In genomic region chr3:130905101-130905500, GRCm38 (mm10) we compare ENCODE assay signal across 24 mouse cellular contexts.
A peak's percentile ranks its signal among the peaks of the same experiment; 100 is the strongest.
DNase-seq lines count a peak whose midpoint lies in the region; ATAC-seq and TF ChIP-seq lines count a peak whose summit lies in the region.
"Had no signal": no experiment of that assay in that cellular context is flagged by ENCODE, and none has a peak within 500 bp of the region (broad histone marks: within the 10 kb centered on the region; RNA-seq: fewer than 3 reads in every experiment).

No protein-coding gene starts in this region.

- dilution Hi-C loops in CH12.LX (cut with MboI; ENCODE audit: extremely low pct_ligation_motif_present, extremely low pct_unique_long_range_greater_than_20kb, low sequenced_read_pairs) = no loop called here

- no peak for TF ChIP-seq POLR2A in CH12.LX (IDR thresholded peaks at IDR 0.05; ENCODE audit: low read depth, low read length)

- no peak overlapping the region for H3K9ac ChIP-seq in heart, embryonic 15.5 days
- no peak overlapping the region for H3K9ac ChIP-seq in CH12.LX (ENCODE audit: insufficient read depth, low read depth)
- H3K9ac ChIP-seq: embryonic facial prominence, embryonic 12.5 days; hindbrain, embryonic 12.5 days; limb, embryonic 12.5 days; liver, embryonic 15.5 days; lung, embryonic 14.5 days; midbrain, embryonic 15.5 days; neural tube, embryonic 13.5 days had no signal

- H3K4me1 ChIP-seq in heart, embryonic 15.5 days (replicated peaks) = peaks cover 22% of the 10 kb centered on the region
- H3K4me1 ChIP-seq in CH12.LX (ENCODE audit: control insufficient read depth in 1 of 2, insufficient read depth in 2 of 2) = peaks cover 5 to 7% of the 10 kb centered on the region in 2 experiments
- H3K4me1 ChIP-seq: liver, embryonic 15.5 days; midbrain, embryonic 15.5 days; neural tube, embryonic 13.5 days had no signal

- H3K27me3 ChIP-seq in heart, embryonic 15.5 days = no peaks in the 10 kb centered on the region
- H3K27me3 ChIP-seq in CH12.LX (replicated peaks) = no peaks in the 10 kb centered on the region
- H3K27me3 ChIP-seq: embryonic facial prominence, embryonic 12.5 days; hindbrain, embryonic 12.5 days; liver, embryonic 15.5 days; midbrain, embryonic 15.5 days; neural tube, embryonic 13.5 days had no signal

- no peak for TF ChIP-seq CTCF in CH12.LX (conservative IDR thresholded peaks at IDR 0.05 in 1 of 2, IDR thresholded peaks at IDR 0.05 in 1 of 2; ENCODE audit: low read depth in 2 of 2, low read length in 2 of 2)

- intact Hi-C loops in left cerebral cortex, postnatal 14 days (cut with DNase I) = no loop called here

- no peak overlapping the region for H3K4me3 ChIP-seq in heart, embryonic 15.5 days
- H3K4me3 ChIP-seq in CH12.LX (replicated peaks in 1 of 3; ENCODE audit: low read depth in 2 of 3, low read length in 2 of 3, poor library complexity in 1 of 3) = no peak overlapping the region
- H3K4me3 ChIP-seq: embryonic facial prominence, embryonic 12.5 days; heart, embryonic 10.5 days; hindbrain, embryonic 12.5 days; limb, embryonic 12.5 days; liver, embryonic 15.5 days; midbrain, embryonic 10.5 days; midbrain, embryonic 15.5 days; neural tube, embryonic 13.5 days had no signal

- in situ Hi-C loops in CH12.LX (cut with MboI; ENCODE audit: low pct_ligation_motif_present, low pct_unique_long_range_greater_than_20kb, low sequenced_read_pairs) = no loop called here

- no peaks in the 10 kb centered on the region for H3K9me3 ChIP-seq in heart, embryonic 15.5 days (replicated peaks)
- H3K9me3 ChIP-seq in CH12.LX (replicated peaks; ENCODE audit: low read length) = no peaks in the 10 kb centered on the region
- H3K9me3 ChIP-seq: embryonic facial prominence, embryonic 12.5 days; heart, embryonic 10.5 days; hindbrain, embryonic 12.5 days; limb, embryonic 12.5 days; liver, embryonic 15.5 days; midbrain, embryonic 10.5 days; midbrain, embryonic 15.5 days; neural tube, embryonic 13.5 days had no signal

- no peak for DNase-seq in heart, adult 9 months (ENCODE audit: low spot score in 2 of 2)
- DNase-seq in CD4-positive helper T cell, adult 2 months (ENCODE audit: low read depth, low spot score) = peak; percentile 70
- no peak for DNase-seq in CH12.LX (ENCODE audit: extremely low read depth)
- no peak for DNase-seq in cerebellum, adult 9-11 months
- no peak for DNase-seq in left cerebral cortex, postnatal 14 days (ENCODE audit: low spot score in 2 of 2)
- no peak for DNase-seq in right cerebral cortex, postnatal 4 days
- DNase-seq: adrenal gland, adult 8-10 months; cerebellum, adult 8-10 months; embryo, embryonic 11 days; gastrocnemius, postnatal 25 days; kidney, adult 11 months; kidney, postnatal 14 days; lung, embryonic 14.5 days had no signal

- no peak; the same call in 1 of the 2 replicates for ATAC-seq in heart, embryonic 15.5 days (replicated peaks; ENCODE audit: insufficient number of reproducible peaks, insufficient read depth, low FRiP score, low read depth)
- ATAC-seq in inflammation-experienced regulatory T-cells, adult 6 months = peak; percentile 82
- ATAC-seq: forebrain, embryonic 14.5 days; midbrain, embryonic 15.5 days had no signal

- H3K4me2 ChIP-seq in heart, embryonic 15.5 days = 0 out of 2 replicates have a peak overlapping the region, but pooled peaks have one; percentile 6
- peak overlapping the region; percentile 25 for H3K4me2 ChIP-seq in CH12.LX (ENCODE audit: insufficient read depth, low read depth, poor library complexity, severe bottlenecking)
- H3K4me2 ChIP-seq: embryonic facial prominence, embryonic 12.5 days; hindbrain, embryonic 12.5 days; limb, embryonic 12.5 days; liver, embryonic 15.5 days; lung, embryonic 14.5 days; midbrain, embryonic 15.5 days; neural tube, embryonic 13.5 days had no signal

- TF ChIP-seq EP300 in CH12.LX (IDR thresholded peaks at IDR 0.05; ENCODE audit: low read length) = no peak

- 28% methylated on average over 7 of the region's 8 CpGs for WGBS in heart, embryonic 15.5 days

- H3K27ac ChIP-seq in heart, embryonic 15.5 days = no peak overlapping the region
- no peak overlapping the region for H3K27ac ChIP-seq in CH12.LX (ENCODE audit: insufficient read depth, low read depth)
- H3K27ac ChIP-seq: embryonic facial prominence, embryonic 12.5 days; heart, embryonic 10.5 days; hindbrain, embryonic 12.5 days; limb, embryonic 12.5 days; liver, embryonic 15.5 days; midbrain, embryonic 10.5 days; midbrain, embryonic 15.5 days; neural tube, embryonic 13.5 days had no signal

- H3K36me3 ChIP-seq in heart, embryonic 15.5 days = no peaks in the 10 kb centered on the region
- no peaks in the 10 kb centered on the region for H3K36me3 ChIP-seq in CH12.LX (replicated peaks in 1 of 2; ENCODE audit: control insufficient read depth in 1 of 2, insufficient read depth in 1 of 2, low read length in 1 of 2)
- H3K36me3 ChIP-seq: embryonic facial prominence, embryonic 12.5 days; heart, embryonic 10.5 days; hindbrain, embryonic 12.5 days; limb, embryonic 12.5 days; liver, embryonic 15.5 days; midbrain, embryonic 10.5 days; midbrain, embryonic 15.5 days; neural tube, embryonic 13.5 days had no signal

- H3K79me2 ChIP-seq in CH12.LX (replicated peaks; ENCODE audit: control insufficient read depth, extremely low read depth, insufficient read depth, poor library complexity, severe bottlenecking) = no peaks in the 10 kb centered on the region

- no peak for TF ChIP-seq RAD21 in CH12.LX (IDR thresholded peaks at IDR 0.05; ENCODE audit: low read depth, low read length)

TF ChIP-seq in CH12.LX, 34 proteins besides CTCF, POLR2A, EP300 and RAD21:
- TF ChIP-seq USF1 (IDR thresholded peaks at IDR 0.05; ENCODE audit: low read depth, low read length) = peak; percentile 25
- 0 out of 2 replicates have a peak, but pooled peaks have one; percentile 10 for TF ChIP-seq USF2 (conservative IDR thresholded peaks at IDR 0.05; ENCODE audit: low read depth, low read length)
- no peak for TF ChIP-seq BHLHE40 (IDR thresholded peaks at IDR 0.05; ENCODE audit: low read depth, low read length)
